Mouse (Mus musculus) olfactory bulb, adult 2 months (tissue): ENCODE data around the gene Anxa6.

Experiments used
- CTCF ChIP-seq: fragments of 200-500 bp; IDR thresholded peaks from 2 replicates; pipeline ENCODE4 v1.5.1; 2012; ENCODE audit warnings: low read depth, mild to moderate bottlenecking, low read length, moderate library complexity; ENCODE audit not compliant: insufficient read depth
- POLR2A ChIP-seq: fragments of 200-500 bp; IDR thresholded peaks from 2 replicates; pipeline ENCODE4 v1.6.1; 2012; ENCODE audit warnings: mild to moderate bottlenecking, low read depth, low read length, moderate library complexity; ENCODE audit not compliant: insufficient read depth

GRCm38 (mm10) chr11:55081206-55081605 lies 48.0 kb upstream of the Anxa6 start:
- TF ChIP-seq CTCF = no peak
- no peak for TF ChIP-seq POLR2A
